Mouse (Mus musculus): ENCODE measurements around the gene Mtmr12. TPM values are rescaled to one million over a fixed set of nuclear protein-coding genes. Genes with fewer than 3 reads are reported as not detected.
A peak's percentile ranks its signal among the peaks of the same experiment; 100 is the strongest.

The Mtmr12 gene
- total RNA-seq, 2 experiments from 2014 or later, result 3.5 to 5.6 TPM

DNA sequence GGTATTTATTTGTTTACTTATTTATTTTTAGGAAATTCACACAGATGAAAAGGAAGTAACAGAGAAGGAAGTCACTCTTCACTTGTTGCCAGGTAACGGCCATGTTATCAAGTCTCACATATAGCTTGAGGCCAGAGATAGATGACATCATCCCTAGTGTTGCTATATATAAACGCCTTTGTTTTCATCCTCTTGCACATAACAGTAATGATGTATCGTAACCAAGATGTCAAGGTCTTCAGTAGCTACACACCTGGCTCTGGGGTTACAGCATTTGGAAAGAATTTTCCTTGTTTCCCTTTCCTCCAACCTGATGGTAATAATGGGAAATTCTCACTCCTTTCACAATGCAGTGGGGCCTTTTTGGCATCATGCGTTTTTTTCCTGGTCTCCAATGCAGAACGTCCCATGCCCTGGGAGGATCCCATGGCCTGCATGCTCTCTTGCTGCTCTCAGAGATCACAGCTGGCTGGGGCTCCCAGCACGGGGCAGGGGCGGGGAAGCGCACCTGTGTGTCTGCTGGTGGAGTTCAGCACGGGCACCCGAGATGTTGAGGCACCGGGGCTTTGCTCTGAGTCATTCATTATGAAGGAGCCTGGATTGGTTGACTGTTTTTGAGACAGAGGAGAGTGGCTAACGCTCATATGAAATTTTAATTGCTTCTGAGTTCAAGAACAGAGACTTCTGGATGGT is 25.6 kb downstream of the Mtmr12 start:
- intact Hi-C loops (cut with DNase I), result no loop called here
- Histone ChIP-seq H3K27ac (no peak overlapping the region), H3K4me3 (no peak overlapping the region)
- no peak for TF ChIP-seq CTCF (IDR thresholded peaks at IDR 0.05)
- DNase-seq, result no peak

DNA sequence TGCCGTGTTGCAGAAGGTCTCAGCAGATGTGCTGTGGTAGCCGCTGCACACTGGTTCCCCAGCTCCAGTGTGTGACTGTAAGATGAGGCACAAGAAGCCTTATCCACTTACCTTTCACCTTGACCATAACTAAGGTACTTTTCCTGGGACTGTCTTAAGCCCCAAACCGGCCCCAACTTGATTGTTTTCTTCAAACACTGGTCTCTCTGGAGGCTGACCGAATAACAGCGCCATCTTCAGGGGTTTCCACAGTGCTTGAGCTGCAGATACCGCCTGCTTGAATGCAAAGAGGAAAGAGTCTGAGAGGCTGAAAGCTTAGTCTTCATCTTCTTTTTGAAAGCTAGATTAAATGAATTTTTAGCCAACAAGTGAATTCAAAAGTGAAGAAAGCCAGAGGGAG is 26.6 kb downstream of the Mtmr12 start:
- intact Hi-C loops (cut with DNase I), result no loop called here
- Histone ChIP-seq H3K4me3 (no peak overlapping the region), H3K27ac (no peak overlapping the region)
- no peak for DNase-seq
- no peak for TF ChIP-seq CTCF (IDR thresholded peaks at IDR 0.05)

DNA sequence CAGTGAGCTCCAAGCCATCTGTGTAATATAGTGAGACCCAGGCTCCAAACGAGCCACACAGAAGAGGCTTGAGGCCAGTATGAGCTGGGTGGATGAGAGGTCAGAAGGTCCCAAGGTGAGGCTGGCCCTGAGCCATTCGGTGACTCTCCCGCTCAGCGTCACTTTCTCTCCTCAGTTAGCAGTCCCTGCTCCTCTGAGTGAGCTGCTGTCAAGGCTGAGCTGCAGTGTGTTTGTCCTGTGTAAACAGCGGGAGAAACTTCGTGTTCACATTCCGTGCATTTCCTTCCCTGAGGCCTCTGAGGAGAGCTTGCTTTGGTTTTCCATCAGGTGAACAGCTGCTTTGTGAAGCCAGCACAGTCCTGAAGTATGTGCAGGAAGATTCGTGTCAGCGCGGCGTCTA is 27.6 kb downstream of the Mtmr12 start:
- H3K27ac ChIP-seq, result peak overlapping the region; percentile 17; the same call in 1 of the 2 replicates
- no peak overlapping the region for H3K4me3 ChIP-seq
- intact Hi-C loops (cut with DNase I), result no loop called here
- no peak for DNase-seq
- no peak for TF ChIP-seq CTCF (IDR thresholded peaks at IDR 0.05)

- no peak for TF ChIP-seq CTCF (IDR thresholded peaks at IDR 0.05)
- DNase-seq, result peak; percentile 25
- Histone ChIP-seq H3K27ac (peak overlapping the region; percentile 17; the same call in 1 of the 2 replicates), H3K4me3 (no peak overlapping the region)
- intact Hi-C loops (cut with DNase I), result no loop called here
Measured at GRCm38 (mm10) chr15:12233021-12233420, 28.2 kb downstream of the Mtmr12 start.

- Histone ChIP-seq H3K4me3 (no peak overlapping the region), H3K27ac (no peak overlapping the region)
- TF ChIP-seq CTCF (IDR thresholded peaks at IDR 0.05), result no peak
- DNase-seq, result no peak
- intact Hi-C loops (cut with DNase I), result no loop called here
Measured at GRCm38 (mm10) chr15:12235559-12235958, 30.7 kb downstream of the Mtmr12 start.

GRCm38 (mm10) chr15:12235983-12236382 is 31.2 kb downstream of the Mtmr12 start:
- no peak overlapping the region for H3K27ac ChIP-seq
- intact Hi-C loops (cut with DNase I), result no loop called here

DNA sequence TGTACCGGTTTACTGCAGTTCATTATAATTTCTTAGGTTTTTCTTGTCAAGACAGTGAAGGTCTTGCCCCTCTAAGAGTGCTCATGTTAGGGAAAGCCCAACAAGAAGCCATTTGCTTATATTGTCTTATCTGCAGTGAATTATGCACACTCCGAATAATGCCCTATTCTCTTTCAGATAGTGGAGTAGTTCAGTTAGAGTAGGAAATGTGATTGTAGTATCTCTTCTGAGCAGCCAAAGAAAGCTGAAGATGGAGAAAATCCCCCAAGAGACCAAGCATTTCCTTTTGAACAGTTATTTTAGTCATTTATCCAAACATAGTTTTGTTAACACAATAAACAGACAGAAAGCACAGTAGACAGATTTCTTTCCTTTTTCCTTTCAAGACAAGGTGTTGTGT is 32.1 kb downstream of the Mtmr12 start:
- H3K27ac ChIP-seq, result peak overlapping the region; percentile 57
- intact Hi-C loops (cut with DNase I), result no loop called here
- no peak overlapping the region for H3K4me3 ChIP-seq
- DNase-seq, result no peak
- TF ChIP-seq CTCF (IDR thresholded peaks at IDR 0.05), result no peak

More at GRCm38 (mm10) chr15:12235983-12236382, 31.2 kb downstream of the Mtmr12 start:
- H3K4me3 ChIP-seq, result no peak overlapping the region
- no peak for DNase-seq
- TF ChIP-seq CTCF (IDR thresholded peaks at IDR 0.05), result no peak

DNA sequence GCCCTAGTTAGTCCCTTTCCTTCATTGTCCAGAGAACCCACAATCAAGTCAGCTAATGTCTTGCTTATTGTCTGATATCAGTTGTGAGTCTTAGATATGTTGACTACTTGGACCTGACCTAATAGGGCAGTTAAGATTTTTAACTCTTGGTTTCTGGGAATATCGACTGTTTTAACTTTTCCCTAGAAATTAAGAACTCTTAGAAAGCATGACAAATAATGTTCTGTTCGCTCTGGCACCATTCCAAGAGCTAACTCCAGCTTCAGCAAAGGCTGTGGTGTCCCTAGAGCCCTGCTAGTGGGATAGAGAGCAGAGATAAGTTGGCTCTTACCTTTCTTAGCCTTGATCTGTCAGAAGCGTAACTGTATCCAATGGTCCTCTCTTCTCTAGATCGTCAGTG is 32.7 kb downstream of the Mtmr12 start:
- DNase-seq, result no peak
- Histone ChIP-seq H3K4me3 (no peak overlapping the region), H3K27ac (peak overlapping the region; percentile 57)
- intact Hi-C loops (cut with DNase I), result no loop called here
- no peak for TF ChIP-seq CTCF (IDR thresholded peaks at IDR 0.05)

- intact Hi-C loops (cut with DNase I), result no loop called here
- no peak overlapping the region for H3K27ac ChIP-seq
- TF ChIP-seq CTCF (IDR thresholded peaks at IDR 0.05), result no peak
Measured at GRCm38 (mm10) chr15:12238337-12238736, 33.5 kb downstream of the Mtmr12 start.

DNA sequence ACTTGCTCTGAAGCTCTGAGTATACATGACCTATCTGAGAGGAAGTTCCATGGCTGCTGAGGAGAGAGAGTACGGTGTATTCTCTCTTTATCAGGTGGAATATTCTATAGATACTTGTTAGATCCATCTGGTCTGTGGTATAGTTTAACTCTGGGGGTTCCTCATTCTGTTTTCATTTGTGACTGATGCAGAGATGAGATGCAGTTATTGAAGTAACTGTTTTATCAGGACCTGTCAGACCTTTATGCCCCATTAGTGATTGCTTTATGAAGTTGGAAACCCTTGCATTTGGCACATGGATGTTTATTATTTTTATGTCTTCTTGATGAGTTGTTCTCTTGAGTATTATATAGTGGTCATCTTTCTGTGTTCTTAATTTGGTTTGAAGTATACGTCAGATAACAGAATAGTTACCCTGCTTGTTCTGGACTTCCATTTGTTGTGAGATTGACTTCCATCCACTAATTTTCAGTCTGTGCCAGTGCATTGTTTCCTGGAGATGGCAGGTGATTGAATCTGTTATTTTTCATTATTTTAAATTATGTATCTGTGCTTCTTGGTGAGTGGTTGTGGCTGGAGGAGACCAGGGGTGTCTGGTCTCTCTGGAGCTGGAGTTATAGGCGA is 36.0 kb downstream of the Mtmr12 start:
- no peak for DNase-seq
- H3K27ac ChIP-seq, result no peak overlapping the region
- intact Hi-C loops (cut with DNase I), result loop anchor here (5.0 kb wide), 1 partner anchor 34 kb away; the partner anchor contains the start of gene Mtmr12

More at GRCm38 (mm10) chr15:12238337-12238736, 33.5 kb downstream of the Mtmr12 start:
- no peak overlapping the region for H3K4me3 ChIP-seq
- DNase-seq, result no peak

GRCm38 (mm10) chr15:12243792-12244191 is 39.0 kb downstream of the Mtmr12 start:
- DNase-seq, result peak; percentile 76
- intact Hi-C loops (cut with DNase I), result loop anchor here (5.0 kb wide), 1 partner anchor 36 kb away; the partner anchor contains the start of gene Mtmr12
- no peak overlapping the region for H3K4me3 ChIP-seq
- no peak for TF ChIP-seq CTCF (IDR thresholded peaks at IDR 0.05)
- H3K27ac ChIP-seq, result peak overlapping the region; percentile 69

More for the DNA sequence above, 36.0 kb downstream of the Mtmr12 start:
- no peak overlapping the region for H3K4me3 ChIP-seq
- no peak for TF ChIP-seq CTCF (IDR thresholded peaks at IDR 0.05)

GRCm38 (mm10) chr15:12245580-12246359 is 40.9 kb downstream of the Mtmr12 start:
- DNase-seq, result no peak
- intact Hi-C loops (cut with DNase I), result loop anchor here (2.0 kb wide), 1 partner anchor 49 kb away; no protein-coding TSS in a partner anchor
- peak overlapping the region; percentile 63 for H3K27ac ChIP-seq
- H3K4me3 ChIP-seq, result no peak overlapping the region
- TF ChIP-seq CTCF (IDR thresholded peaks at IDR 0.05), result no peak
